In genomic region chr17:35840561-35840960, GRCm38 (mm10) we compare ENCODE assay signal across 8 mouse cellular contexts. TPM values are rescaled to one million over a fixed set of nuclear protein-coding genes. Genes with fewer than 3 reads are reported as not detected.
DNase-seq lines count a peak whose midpoint lies in the region; ATAC-seq and TF ChIP-seq lines count a peak whose summit lies in the region.

No protein-coding gene starts in this region.

- 53% methylated on average over 14 of the region's 14 CpGs for WGBS in embryonic facial prominence, embryonic 12.5 days
- WGBS in intestine, embryonic 16.5 days: 48% methylated on average over 14 of the region's 14 CpGs
- 61% methylated on average over 14 of the region's 14 CpGs for WGBS in neural tube, embryonic 13.5 days

- no peak for TF ChIP-seq CTCF in left cerebral cortex, adult 2 months (IDR thresholded peaks at IDR 0.05)

- peaks cover 20% of the 10 kb centered on the region for H3K4me1 ChIP-seq in embryonic facial prominence, embryonic 12.5 days
- H3K4me1 ChIP-seq in intestine, embryonic 16.5 days (ENCODE audit: control insufficient read depth, insufficient read depth, low read length): peaks cover 10% of the 10 kb centered on the region
- H3K4me1 ChIP-seq in neural tube, embryonic 13.5 days (replicated peaks): peaks cover 37% of the 10 kb centered on the region

- peak overlapping the region; percentile 83; the same call in 1 of the 2 replicates for H3K27ac ChIP-seq in left cerebral cortex, adult 2 months
- H3K27ac ChIP-seq in embryonic facial prominence, embryonic 12.5 days: no peak overlapping the region
- H3K27ac ChIP-seq in intestine, embryonic 16.5 days (ENCODE audit: low read length): no peak overlapping the region
- H3K27ac ChIP-seq in neural tube, embryonic 13.5 days (replicated peaks): peak overlapping the region; percentile 76

- no peak for ATAC-seq in embryonic facial prominence, embryonic 12.5 days (ENCODE audit: insufficient number of reproducible peaks, insufficient read depth, low FRiP score, low TSS enrichment)
- ATAC-seq in intestine, embryonic 16.5 days: no peak
- no peak for ATAC-seq in neural tube, embryonic 13.5 days (ENCODE audit: low read depth)
- ATAC-seq in CD4-positive, CD25-positive, alpha-beta regulatory T cell, adult 4 months: no peak

- no peaks in the 10 kb centered on the region for H3K9me3 ChIP-seq in embryonic facial prominence, embryonic 12.5 days
- no peaks in the 10 kb centered on the region for H3K9me3 ChIP-seq in intestine, embryonic 16.5 days (ENCODE audit: control insufficient read depth, low read length)
- H3K9me3 ChIP-seq in neural tube, embryonic 13.5 days: no peaks in the 10 kb centered on the region

- peak overlapping the region; percentile 66 for H3K4me2 ChIP-seq in embryonic facial prominence, embryonic 12.5 days (replicated peaks)
- peak overlapping the region; percentile 45 for H3K4me2 ChIP-seq in intestine, embryonic 16.5 days (ENCODE audit: low read depth, low read length)
- H3K4me2 ChIP-seq in neural tube, embryonic 13.5 days: peak overlapping the region; percentile 78

- intact Hi-C loops in left cerebral cortex, adult 2 months (cut with DNase I): loop anchor here (2.0 kb wide), 1 partner anchor 20 kb away; the partner anchor contains the start of gene Nrm
- intact Hi-C loops in left cerebral cortex, postnatal 36 days (cut with DNase I): no loop called here

- DNase-seq in left cerebral cortex, adult 2 months (ENCODE audit: extremely low spot score in 1 of 2, low spot score in 2 of 2): no peak
- no peak for DNase-seq in left cerebral cortex, postnatal 36 days (ENCODE audit: low spot score in 2 of 2)
- DNase-seq in T-cell, adult 2 months (ENCODE audit: low spot score): no peak
- no peak for DNase-seq in cerebellum, adult 9-11 months

- peaks cover 25% of the 10 kb centered on the region for H3K36me3 ChIP-seq in embryonic facial prominence, embryonic 12.5 days
- H3K36me3 ChIP-seq in intestine, embryonic 16.5 days (ENCODE audit: control insufficient read depth, insufficient read depth, low read length): peaks cover 13% of the 10 kb centered on the region
- H3K36me3 ChIP-seq in neural tube, embryonic 13.5 days: peaks cover 21% of the 10 kb centered on the region

- H3K9ac ChIP-seq in embryonic facial prominence, embryonic 12.5 days: no peak overlapping the region
- H3K9ac ChIP-seq in intestine, embryonic 16.5 days (ENCODE audit: low read depth, low read length): peak overlapping the region; percentile 61
- H3K9ac ChIP-seq in neural tube, embryonic 13.5 days: 0 out of 2 replicates have a peak overlapping the region, but pooled peaks have one; percentile 54

- peak overlapping the region; percentile 46 for H3K4me3 ChIP-seq in left cerebral cortex, adult 2 months
- peak overlapping the region; percentile 45 for H3K4me3 ChIP-seq in embryonic facial prominence, embryonic 12.5 days
- H3K4me3 ChIP-seq in intestine, embryonic 16.5 days (ENCODE audit: low read length): peak overlapping the region; percentile 46
- H3K4me3 ChIP-seq in neural tube, embryonic 13.5 days: peak overlapping the region; percentile 62

- H3K27me3 ChIP-seq in embryonic facial prominence, embryonic 12.5 days: no peaks in the 10 kb centered on the region
- no peaks in the 10 kb centered on the region for H3K27me3 ChIP-seq in intestine, embryonic 16.5 days (replicated peaks; ENCODE audit: control insufficient read depth, insufficient read depth, low read length)
- no peaks in the 10 kb centered on the region for H3K27me3 ChIP-seq in neural tube, embryonic 13.5 days

RNA-seq across cellular contexts. Expression of gene Mdc1, which starts 0.8 kb away (rescaled TPM):
- 10 to 100 TPM; 14.6 to 17.8 TPM for total RNA-seq in left cerebral cortex, adult 2 months (2021)
- 10 to 100 TPM; 16.5 to 16.9 TPM for total RNA-seq in left cerebral cortex, postnatal 36 days (2021)
- 15.1 and 21.3 TPM in 2 replicates for polyA plus RNA-seq in embryonic facial prominence, embryonic 12.5 days (2016; fragmentation: Nextera tagmentation; extraction: Ambion mirVana)
- polyA plus RNA-seq in intestine, embryonic 16.5 days (2015; fragmentation: Nextera tagmentation; extraction: Ambion mirVana): 10.0 and 11.8 TPM in 2 replicates
- 7.2 and 9.6 TPM in 2 replicates for polyA plus RNA-seq in neural tube, embryonic 13.5 days (2015; fragmentation: Nextera tagmentation; extraction: Ambion mirVana)
- 10 to 100 TPM; 10.9 to 13.2 TPM for polyA plus RNA-seq in CD4-positive, CD25-positive, alpha-beta regulatory T cell, adult 4 months (2017; shearing (Covaris generic))

RNA-seq across cellular contexts. Expression of gene Tubb5, which starts 2.5 kb away (rescaled TPM):
- total RNA-seq in left cerebral cortex, adult 2 months (2021): 100 to 1,000 TPM; 417 to 433 TPM
- total RNA-seq in left cerebral cortex, postnatal 36 days (2021): 100 to 1,000 TPM; 441 to 478 TPM
- 1,266 and 1,271 TPM in 2 replicates for polyA plus RNA-seq in embryonic facial prominence, embryonic 12.5 days (2016; fragmentation: Nextera tagmentation; extraction: Ambion mirVana)
- 559 and 622 TPM in 2 replicates for polyA plus RNA-seq in intestine, embryonic 16.5 days (2015; fragmentation: Nextera tagmentation; extraction: Ambion mirVana)
- polyA plus RNA-seq in neural tube, embryonic 13.5 days (2015; fragmentation: Nextera tagmentation; extraction: Ambion mirVana): 1,686 and 1,692 TPM in 2 replicates
- polyA plus RNA-seq in CD4-positive, CD25-positive, alpha-beta regulatory T cell, adult 4 months (2017; shearing (Covaris generic)): 100 to 1,000 TPM; 564 to 602 TPM

RNA-seq across cellular contexts. Expression of gene Flot1, which starts 17.5 kb away (rescaled TPM):
- 100 to 1,000 TPM; 137 to 144 TPM for total RNA-seq in left cerebral cortex, adult 2 months (2021)
- 100 to 1,000 TPM; 146 to 149 TPM for total RNA-seq in left cerebral cortex, postnatal 36 days (2021)
- polyA plus RNA-seq in embryonic facial prominence, embryonic 12.5 days (2016; fragmentation: Nextera tagmentation; extraction: Ambion mirVana): 50.7 and 60.3 TPM in 2 replicates
- polyA plus RNA-seq in intestine, embryonic 16.5 days (2015; fragmentation: Nextera tagmentation; extraction: Ambion mirVana): 56.9 and 58.5 TPM in 2 replicates
- 93.6 and 96.5 TPM in 2 replicates for polyA plus RNA-seq in neural tube, embryonic 13.5 days (2015; fragmentation: Nextera tagmentation; extraction: Ambion mirVana)
- 10 to 100 TPM; 24.3 to 30.7 TPM for polyA plus RNA-seq in CD4-positive, CD25-positive, alpha-beta regulatory T cell, adult 4 months (2017; shearing (Covaris generic))

RNA-seq across cellular contexts. Expression of gene Ier3, which starts 19.1 kb away (rescaled TPM):
- 10 to 100 TPM; 14.7 to 17.5 TPM for total RNA-seq in left cerebral cortex, adult 2 months (2021)
- total RNA-seq in left cerebral cortex, postnatal 36 days (2021): 10 to 100 TPM; 10.6 to 13.6 TPM
- 6.9 and 8.9 TPM in 2 replicates for polyA plus RNA-seq in embryonic facial prominence, embryonic 12.5 days (2016; fragmentation: Nextera tagmentation; extraction: Ambion mirVana)
- polyA plus RNA-seq in intestine, embryonic 16.5 days (2015; fragmentation: Nextera tagmentation; extraction: Ambion mirVana): 16.0 and 16.2 TPM in 2 replicates
- 11.2 and 11.6 TPM in 2 replicates for polyA plus RNA-seq in neural tube, embryonic 13.5 days (2015; fragmentation: Nextera tagmentation; extraction: Ambion mirVana)
- polyA plus RNA-seq in CD4-positive, CD25-positive, alpha-beta regulatory T cell, adult 4 months (2017; shearing (Covaris generic)): 1 to 10 TPM; 1.1 to 1.9 TPM

RNA-seq across cellular contexts. Expression of gene Nrm, which starts 20.6 kb away (rescaled TPM):
- total RNA-seq in left cerebral cortex, adult 2 months (2021): 1 to 10 TPM; 2.1 to 4.1 TPM
- 1 to 10 TPM; 2.3 to 3.1 TPM for total RNA-seq in left cerebral cortex, postnatal 36 days (2021)
- 39.9 and 43.9 TPM in 2 replicates for polyA plus RNA-seq in embryonic facial prominence, embryonic 12.5 days (2016; fragmentation: Nextera tagmentation; extraction: Ambion mirVana)
- polyA plus RNA-seq in intestine, embryonic 16.5 days (2015; fragmentation: Nextera tagmentation; extraction: Ambion mirVana): 47.7 and 51.7 TPM in 2 replicates
- 28.2 and 29.0 TPM in 2 replicates for polyA plus RNA-seq in neural tube, embryonic 13.5 days (2015; fragmentation: Nextera tagmentation; extraction: Ambion mirVana)
- polyA plus RNA-seq in CD4-positive, CD25-positive, alpha-beta regulatory T cell, adult 4 months (2017; shearing (Covaris generic)): 10 to 100 TPM; 35.5 to 43.5 TPM

Comparison
In these comparisons a context has a peak if more than half of its experiments do, and no peak if none do; other contexts are left out.
1. H3K27ac ChIP-seq: peak in left cerebral cortex, adult 2 months (single experiment) and neural tube, embryonic 13.5 days (single experiment); none in embryonic facial prominence, embryonic 12.5 days (single experiment) and intestine, embryonic 16.5 days (single experiment).
2. Peak in every context shown above with its lines, with median percentiles within 50 percentile points of each other: H3K4me3 ChIP-seq and H3K4me2 ChIP-seq.